Mouse (Mus musculus): ENCODE data around the gene Rtkn2.
"Not testable (repeated sequence)": the region's sequence is repeated elsewhere in the genome, so short reads cannot be mapped to it uniquely, and the experiment has no call there.

Rtkn2 gene

GRCm38 (mm10) chr10:68075181-68075580 is 95.8 kb downstream of the Rtkn2 start:
- no peak for DNase-seq (ENCODE audit: low spot score in 2 of 2)

GRCm38 (mm10) chr10:68078708-68079107 is 99.3 kb downstream of the Rtkn2 start:
- no peak for DNase-seq (ENCODE audit: low spot score in 2 of 2)

- DNase-seq (ENCODE audit: low spot score in 2 of 2) = no peak
These were observed 100.7 kb downstream of the Rtkn2 start for GRCm38 (mm10) chr10:68079910-68080670.

GRCm38 (mm10) chr10:68081712-68082111 is 102.3 kb downstream of the Rtkn2 start:
- DNase-seq (ENCODE audit: low spot score in 2 of 2) = no peak

- no peak for DNase-seq (ENCODE audit: low spot score in 2 of 2)
These were observed 106.2 kb downstream of the Rtkn2 start for GRCm38 (mm10) chr10:68085574-68085973.

- no peak for DNase-seq (ENCODE audit: low spot score in 2 of 2)
These were observed 107.6 kb downstream of the Rtkn2 start for GRCm38 (mm10) chr10:68086973-68087372.

GRCm38 (mm10) chr10:68087722-68088121 is 108.4 kb downstream of the Rtkn2 start:
- no peak for DNase-seq (ENCODE audit: low spot score in 2 of 2)

- DNase-seq (ENCODE audit: low spot score in 2 of 2) = no peak
These were observed 110.2 kb downstream of the Rtkn2 start for GRCm38 (mm10) chr10:68089435-68090196.

GRCm38 (mm10) chr10:68090197-68090535 is 110.8 kb downstream of the Rtkn2 start:
- DNase-seq (ENCODE audit: low spot score in 2 of 2) = no peak

GRCm38 (mm10) chr10:68090544-68090943 is 111.2 kb downstream of the Rtkn2 start:
- no peak for DNase-seq (ENCODE audit: low spot score in 2 of 2)

- no peak for DNase-seq (ENCODE audit: low spot score in 2 of 2)
These were observed 111.6 kb downstream of the Rtkn2 start for GRCm38 (mm10) chr10:68091011-68091410.

- no peak for DNase-seq (ENCODE audit: low spot score in 2 of 2)
These were observed 112.5 kb downstream of the Rtkn2 start for GRCm38 (mm10) chr10:68091840-68092239.

GRCm38 (mm10) chr10:68093496-68093895 is 114.1 kb downstream of the Rtkn2 start:
- DNase-seq (ENCODE audit: low spot score in 2 of 2) = no peak

GRCm38 (mm10) chr10:68095136-68095535 is 115.8 kb downstream of the Rtkn2 start:
- no peak for DNase-seq (ENCODE audit: low spot score in 2 of 2)

- DNase-seq (ENCODE audit: low spot score in 2 of 2) = no peak
These were observed 117.0 kb downstream of the Rtkn2 start for GRCm38 (mm10) chr10:68096395-68096794.

GRCm38 (mm10) chr10:68097821-68098675 is 118.7 kb downstream of the Rtkn2 start:
- DNase-seq (ENCODE audit: low spot score in 2 of 2) = no peak

GRCm38 (mm10) chr10:68099801-68100200 is 120.4 kb downstream of the Rtkn2 start:
- DNase-seq (ENCODE audit: low spot score in 2 of 2) = not testable (repeated sequence)

GRCm38 (mm10) chr10:68100506-68100905 is 121.1 kb downstream of the Rtkn2 start:
- no peak for DNase-seq (ENCODE audit: low spot score in 2 of 2)

GRCm38 (mm10) chr10:68101251-68101650 is 121.9 kb downstream of the Rtkn2 start:
- no peak for DNase-seq (ENCODE audit: low spot score in 2 of 2)

- DNase-seq (ENCODE audit: low spot score in 2 of 2) = no peak
These were observed 123.2 kb downstream of the Rtkn2 start for GRCm38 (mm10) chr10:68102566-68102965.

- no peak for DNase-seq (ENCODE audit: low spot score in 2 of 2)
These were observed 123.9 kb downstream of the Rtkn2 start for GRCm38 (mm10) chr10:68103078-68103855.
